Comparison of ENCODE assay signal across 8 mouse cellular contexts in the genomic region with DNA sequence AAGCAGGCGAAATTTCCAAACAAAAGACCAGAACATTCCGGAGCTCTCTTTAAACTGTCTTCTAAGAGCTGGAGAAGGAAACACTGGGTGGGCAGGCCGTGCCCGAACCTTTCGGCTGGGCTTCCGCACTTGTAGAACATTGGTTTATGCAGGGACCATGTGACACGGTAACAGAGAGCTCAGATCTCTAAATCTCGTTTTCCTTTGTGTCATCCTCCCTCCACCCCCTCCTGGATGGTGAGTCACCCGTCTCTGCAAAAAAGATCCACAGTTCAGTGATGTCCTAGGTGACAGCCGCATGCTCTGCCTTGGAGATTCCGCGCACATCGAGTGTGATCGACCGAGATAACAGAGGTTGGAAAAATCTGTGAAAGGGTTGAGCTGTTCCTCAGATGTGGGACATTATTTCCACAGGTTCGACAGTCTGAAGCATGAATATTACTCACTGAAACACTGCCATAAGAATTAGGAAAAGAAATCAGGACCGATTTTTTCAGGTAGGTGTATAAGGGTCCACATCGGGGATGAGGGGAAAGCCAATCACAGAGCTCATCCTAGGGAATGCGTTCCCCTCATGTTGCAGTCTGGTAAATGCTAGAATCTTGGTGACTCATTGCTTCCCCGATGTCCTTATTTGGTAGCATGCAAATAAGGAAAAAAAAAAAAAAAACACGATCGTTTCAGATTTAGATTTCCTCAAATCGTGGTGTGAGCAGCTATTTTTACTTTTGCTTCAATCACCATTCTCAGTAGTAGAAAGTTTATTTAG.
DNase-seq lines count a peak whose midpoint lies in the region; ATAC-seq and TF ChIP-seq lines count a peak whose summit lies in the region.

No protein-coding gene starts in this region.

- H3K4me3 ChIP-seq in forebrain, embryonic 15.5 days, result no peak overlapping the region
- no peak overlapping the region for H3K4me3 ChIP-seq in forebrain, embryonic 12.5 days (replicated peaks)
- no peak overlapping the region for H3K4me3 ChIP-seq in hindbrain, postnatal 0 days (ENCODE audit: low read length)
- peak overlapping the region; percentile 38 for H3K4me3 ChIP-seq in left cerebral cortex, adult 2 months

- peak; percentile 46 for DNase-seq in hindbrain, postnatal 0 days (ENCODE audit: low spot score)
- DNase-seq in left cerebral cortex, adult 2 months (ENCODE audit: extremely low spot score in 1 of 2, low spot score in 2 of 2), result peak; percentile 72 to 73
- peak; percentile 62 for DNase-seq in thymus, postnatal 25 days

- H3K36me3 ChIP-seq in forebrain, embryonic 15.5 days, result no peaks in the 10 kb centered on the region
- H3K36me3 ChIP-seq in forebrain, embryonic 12.5 days (replicated peaks), result no peaks in the 10 kb centered on the region
- H3K36me3 ChIP-seq in hindbrain, postnatal 0 days (ENCODE audit: insufficient read depth, low read length), result no peaks in the 10 kb centered on the region

- 75% methylated on average over 23 of the region's 23 CpGs for WGBS in forebrain, embryonic 15.5 days
- 82% methylated on average over 23 of the region's 23 CpGs for WGBS in forebrain, embryonic 12.5 days
- WGBS in hindbrain, postnatal 0 days, result 75% methylated on average over 23 of the region's 23 CpGs

- intact Hi-C loops in left cerebral cortex, adult 2 months (cut with DNase I), result loop anchor here (2.0 to 10.0 kb wide), 6 partner anchors 151 to 636 kb away; partner anchors contain the start of gene Setd7

- H3K4me2 ChIP-seq in forebrain, embryonic 15.5 days (replicated peaks), result no peak overlapping the region
- no peak overlapping the region for H3K4me2 ChIP-seq in forebrain, embryonic 12.5 days
- H3K4me2 ChIP-seq in hindbrain, postnatal 0 days (ENCODE audit: low read depth, low read length), result no peak overlapping the region

- no peaks in the 10 kb centered on the region for H3K9me3 ChIP-seq in forebrain, embryonic 15.5 days
- H3K9me3 ChIP-seq in forebrain, embryonic 12.5 days, result no peaks in the 10 kb centered on the region
- no peaks in the 10 kb centered on the region for H3K9me3 ChIP-seq in hindbrain, postnatal 0 days (ENCODE audit: low read length)

- no peak for TF ChIP-seq CTCF in hindbrain, postnatal 0 days (IDR thresholded peaks at IDR 0.05; ENCODE audit: low read depth)
- no peak for TF ChIP-seq CTCF in left cerebral cortex, adult 2 months (IDR thresholded peaks at IDR 0.05)

- 0 out of 2 replicates have a peak overlapping the region, but pooled peaks have one; percentile 14 for H3K27ac ChIP-seq in forebrain, embryonic 15.5 days (replicated peaks)
- no peak overlapping the region for H3K27ac ChIP-seq in forebrain, embryonic 12.5 days
- no peak overlapping the region for H3K27ac ChIP-seq in hindbrain, postnatal 0 days
- peak overlapping the region; percentile 90 for H3K27ac ChIP-seq in left cerebral cortex, adult 2 months

- no peaks in the 10 kb centered on the region for H3K27me3 ChIP-seq in forebrain, embryonic 15.5 days
- peaks cover 3% of the 10 kb centered on the region; the same call in 1 of the 2 replicates for H3K27me3 ChIP-seq in forebrain, embryonic 12.5 days
- no peaks in the 10 kb centered on the region for H3K27me3 ChIP-seq in hindbrain, postnatal 0 days (ENCODE audit: insufficient read depth, low read length)

- no peak for ATAC-seq in forebrain, embryonic 15.5 days (replicated peaks)
- ATAC-seq in forebrain, embryonic 12.5 days (ENCODE audit: low FRiP score), result no peak
- ATAC-seq in activated CD4-positive, CD25-positive, alpha-beta regulatory T cell, adult 4 months, result peak; percentile 90
- ATAC-seq in frontal cortex, adult (ENCODE audit: low TSS enrichment), result peak; percentile 80
- ATAC-seq in hindbrain, postnatal 0 days, result peak; percentile 31
- ATAC-seq in megakaryocyte-erythroid progenitor cell, adult 5-6 weeks (replicated peaks; ENCODE audit: low FRiP score, low TSS enrichment, poor library complexity, severe bottlenecking), result 0 out of 2 replicates have a peak, but pooled peaks have one; percentile 35

- peaks cover 15% of the 10 kb centered on the region for H3K4me1 ChIP-seq in forebrain, embryonic 15.5 days
- H3K4me1 ChIP-seq in forebrain, embryonic 12.5 days, result peaks cover 10% of the 10 kb centered on the region
- peaks cover 4% of the 10 kb centered on the region; the same call in 1 of the 2 replicates for H3K4me1 ChIP-seq in hindbrain, postnatal 0 days (ENCODE audit: insufficient read depth, low read length)

- H3K9ac ChIP-seq in forebrain, embryonic 15.5 days (replicated peaks), result no peak overlapping the region
- H3K9ac ChIP-seq in forebrain, embryonic 12.5 days, result no peak overlapping the region
- no peak overlapping the region for H3K9ac ChIP-seq in hindbrain, postnatal 0 days (replicated peaks; ENCODE audit: low read length)

Comparison
In these comparisons a context has a peak if more than half of its experiments do, and no peak if none do; other contexts are left out.
1. H3K27ac ChIP-seq: peak in forebrain, embryonic 15.5 days (single experiment) and left cerebral cortex, adult 2 months (single experiment); none in forebrain, embryonic 12.5 days (single experiment) and hindbrain, postnatal 0 days (single experiment).
2. ATAC-seq: peak in activated CD4-positive, CD25-positive, alpha-beta regulatory T cell, adult 4 months (single experiment), frontal cortex, adult (single experiment), hindbrain, postnatal 0 days (single experiment) and megakaryocyte-erythroid progenitor cell, adult 5-6 weeks (single experiment); none in forebrain, embryonic 15.5 days (single experiment) and forebrain, embryonic 12.5 days (single experiment).
3. Peak in every context shown above with its lines, with median percentiles within 50 percentile points of each other: DNase-seq.